13 mouse cellular contexts compared by ENCODE assay signal in genomic region chrX:103697796-103698195, GRCm38 (mm10).
"Had no signal": no experiment of that assay in that cellular context is flagged by ENCODE, and none has a peak within 500 bp of the region (broad histone marks: within the 10 kb centered on the region; RNA-seq: fewer than 3 reads in every experiment).

No protein-coding gene starts in this region.

- H3K4me1 ChIP-seq: liver, embryonic 13.5 days; neural tube, embryonic 12.5 days; stomach, embryonic 15.5 days had no signal

- H3K4me2 ChIP-seq: limb, embryonic 12.5 days; liver, embryonic 13.5 days; neural tube, embryonic 12.5 days; stomach, embryonic 15.5 days had no signal

- H3K27ac ChIP-seq: layer of hippocampus, adult 2 months; liver, embryonic 13.5 days; neural tube, embryonic 12.5 days; stomach, embryonic 15.5 days had no signal

- DNase-seq: kidney, postnatal 10 days; kidney, postnatal 4 days; liver; liver, embryonic 13.5 days; liver, postnatal 0 days; midbrain, embryonic 14.5 days; right cerebral cortex, postnatal 14 days; thymus, adult 2 months; thymus, postnatal 25 days had no signal

- ATAC-seq: liver, postnatal 0 days had no signal

- H3K36me3 ChIP-seq: liver, embryonic 13.5 days; neural tube, embryonic 12.5 days; stomach, embryonic 15.5 days had no signal

- H3K9me3 ChIP-seq: limb, embryonic 12.5 days; liver, embryonic 13.5 days; neural tube, embryonic 12.5 days; stomach, embryonic 15.5 days had no signal

- H3K9ac ChIP-seq: limb, embryonic 12.5 days; liver, embryonic 13.5 days; liver, postnatal 0 days; neural tube, embryonic 12.5 days; stomach, embryonic 15.5 days had no signal

- H3K4me3 ChIP-seq: layer of hippocampus, adult 2 months; limb, embryonic 12.5 days; liver, embryonic 13.5 days; neural tube, embryonic 12.5 days; stomach, embryonic 15.5 days had no signal
